Mouse (Mus musculus) intestine, embryonic 16.5 days (tissue): Measurements from ENCODE around the gene Taar7b. TPM values are rescaled to one million over a fixed set of nuclear protein-coding genes. Genes with fewer than 3 reads are reported as not detected.

Source experiments
- ATAC-seq: fragments of 200-750 bp; cut with Nextera tagmentation; 2 replicates; pipeline ENCODE4 v1.8.0; 2017; ENCODE audit warnings: moderate TSS enrichment, moderate library complexity
- H3K27ac ChIP-seq: fragments of 300-500 bp; sonication (generic); 2 replicates; pipeline ENCODE4 v1.5.1; 2014; ENCODE audit warnings: mild to moderate bottlenecking, low read length
- H3K27me3 ChIP-seq: fragments of 300-500 bp; sonication (generic); replicated peaks from 2 replicates; pipeline ENCODE4 v1.6.1; 2014; ENCODE audit warnings: low read length, control low read depth, mixed read lengths; ENCODE audit not compliant: control insufficient read depth, insufficient read depth
- H3K36me3 ChIP-seq: fragments of 300-500 bp; sonication (generic); 2 replicates; pipeline ENCODE4 v1.6.1; 2014; ENCODE audit warnings: low read length, control low read depth; ENCODE audit not compliant: control insufficient read depth, insufficient read depth
- H3K4me1 ChIP-seq: fragments of 300-500 bp; sonication (generic); 2 replicates; pipeline ENCODE4 v1.6.1; 2014; ENCODE audit warnings: low read length, control low read depth, mixed read lengths; ENCODE audit not compliant: control insufficient read depth, insufficient read depth
- H3K4me2 ChIP-seq: fragments of 300-500 bp; sonication (generic); 2 replicates; pipeline ENCODE4 v1.6.1; 2014; ENCODE audit warnings: low read depth, low read length, control low read depth
- H3K4me3 ChIP-seq: fragments of 300-500 bp; sonication (generic); 2 replicates; pipeline ENCODE4 v1.5.1; 2014; ENCODE audit warnings: mild to moderate bottlenecking, low read length
- H3K9ac ChIP-seq: fragments of 300-500 bp; sonication (generic); 2 replicates; pipeline ENCODE4 v1.6.1; 2014; ENCODE audit warnings: low read depth, low read length
- H3K9me3 ChIP-seq: fragments of 300-500 bp; sonication (generic); 2 replicates; pipeline ENCODE4 v1.6.1; 2016; ENCODE audit warnings: low read length, control low read depth; ENCODE audit not compliant: control insufficient read depth
- WGBS: fragments of 180-500 bp; shearing (Covaris S2); extraction: QIAGEN DNeasy Blood & Tissue Kit; methylation state at CpG from one replicate; pipeline ENCODE4 v1.1.7; 2014; 5-methylcytosine and 5-hydroxymethylcytosine counted together
- polyA plus RNA-seq: library from polyadenylated mRNA; unstranded; fragments of >200 nt; fragmentation: Nextera tagmentation; extraction: Ambion mirVana; gene quantifications from 2 replicates; pipeline ENCODE4 v1.2.1, GENCODE M21; 2015

The Taar7b gene
- polyA plus RNA-seq, 1 experiment from 2014 or later: not detected

- WGBS: 87% methylated on average over 2 of the region's 2 CpGs
- H3K9ac ChIP-seq: no peak within 1 kb of the TSS
- no peaks in the 10 kb centered on the region for H3K9me3 ChIP-seq
- ATAC-seq: no peak
- no peak within 1 kb of the TSS for H3K4me3 ChIP-seq
- H3K27ac ChIP-seq: no peak within 1 kb of the TSS
- no peaks in the 10 kb centered on the region for H3K36me3 ChIP-seq
- H3K4me1 ChIP-seq: no peaks in the 10 kb centered on the region
- no peaks in the 10 kb centered on the region for H3K27me3 ChIP-seq
- H3K4me2 ChIP-seq: no peak within 1 kb of the TSS
These were observed 37.6 kb downstream of the Taar7b start, which contains the start of gene Taar7e for GRCm38 (mm10) chr10:24037314-24037713. Gene Taar7e, plus strand, starts transcription at chr10:24037614.

GRCm38 (mm10) chr10:24040120-24040869 lies 40.6 kb downstream of the Taar7b start:
- Histone ChIP-seq H3K4me3 (no peak overlapping the region), H3K9ac (no peak overlapping the region), H3K27me3 (no peaks in the 10 kb centered on the region), H3K27ac (no peak overlapping the region), H3K4me1 (no peaks in the 10 kb centered on the region), H3K9me3 (no peaks in the 10 kb centered on the region), H3K4me2 (no peak overlapping the region), H3K36me3 (no peaks in the 10 kb centered on the region)
- 58% methylated on average over 2 of the region's 2 CpGs for WGBS
- ATAC-seq: no peak

GRCm38 (mm10) chr10:24049210-24049609 lies 49.5 kb downstream of the Taar7b start, which contains the start of gene Taar7f:
Gene Taar7f, plus strand, starts transcription at chr10:24049510.
- no peak for ATAC-seq
- H3K9ac ChIP-seq: no peak within 1 kb of the TSS
- H3K4me3 ChIP-seq: no peak within 1 kb of the TSS
- H3K27ac ChIP-seq: no peak within 1 kb of the TSS
- H3K27me3 ChIP-seq: no peaks in the 10 kb centered on the region
- H3K36me3 ChIP-seq: no peaks in the 10 kb centered on the region
- no peaks in the 10 kb centered on the region for H3K9me3 ChIP-seq
- no peak within 1 kb of the TSS for H3K4me2 ChIP-seq
- no peaks in the 10 kb centered on the region for H3K4me1 ChIP-seq

Other genes starting within 250 kb of the Taar7b start
- gene Rps12, start 212.7 kb upstream of the Taar7b start, polyA plus RNA-seq: 161 and 175 TPM in 2 replicates
- 21.2 and 21.4 TPM in 2 replicates for gene Slc18b1, start 203.0 kb upstream of the Taar7b start, polyA plus RNA-seq
- 0.21 and 0.31 TPM in 2 replicates for gene Vnn3, start 148.5 kb upstream of the Taar7b start, polyA plus RNA-seq
- gene Vnn1, start 105.3 kb upstream of the Taar7b start, polyA plus RNA-seq: 2.6 and 2.7 TPM in 2 replicates
- gene Taar1, start 79.6 kb upstream of the Taar7b start, polyA plus RNA-seq: not detected in 2 replicates
- gene Taar2, start 61.4 kb upstream of the Taar7b start, polyA plus RNA-seq: not detected in 2 replicates
- not detected in 2 replicates for gene Taar3, start 50.4 kb upstream of the Taar7b start, polyA plus RNA-seq
- not detected in 2 replicates for gene Taar4, start 39.4 kb upstream of the Taar7b start, polyA plus RNA-seq
- gene Taar5, start 29.2 kb upstream of the Taar7b start, polyA plus RNA-seq: not detected in 2 replicates
- gene Taar6, start 14.3 kb upstream of the Taar7b start, polyA plus RNA-seq: not detected in 2 replicates
- not detected in 2 replicates for gene Taar7a, start 6.5 kb upstream of the Taar7b start, polyA plus RNA-seq
- gene Taar7d, start 27.3 kb downstream of the Taar7b start, polyA plus RNA-seq: not detected in 2 replicates
- gene Taar7e, start 37.7 kb downstream of the Taar7b start, polyA plus RNA-seq: not detected in 2 replicates
- gene Taar7f, start 49.6 kb downstream of the Taar7b start, polyA plus RNA-seq: not detected in 2 replicates
- gene Taar8a, start 76.6 kb downstream of the Taar7b start, polyA plus RNA-seq: not detected in 2 replicates
- not detected in 2 replicates for gene Taar8b, start 92.4 kb downstream of the Taar7b start, polyA plus RNA-seq
- 0.13 TPM in 1 of 2 replicates, not detected in the other for gene Taar8c, start 102.0 kb downstream of the Taar7b start, polyA plus RNA-seq
- not detected in 2 replicates for gene Taar9, start 109.6 kb downstream of the Taar7b start, polyA plus RNA-seq
- gene Stx7, start 149.4 kb downstream of the Taar7b start, polyA plus RNA-seq: 148 and 158 TPM in 2 replicates
- gene Moxd1, start 223.6 kb downstream of the Taar7b start, polyA plus RNA-seq: 10.8 and 11.7 TPM in 2 replicates